Mouse (Mus musculus): ENCODE measurements around the gene Ldlrad3. TPM values are rescaled to one million over a fixed set of nuclear protein-coding genes. Genes with fewer than 3 reads are reported as not detected.

Ldlrad3 gene
- polyA plus RNA-seq, 2 experiments, result 2.1 to 2.9 TPM

DNA sequence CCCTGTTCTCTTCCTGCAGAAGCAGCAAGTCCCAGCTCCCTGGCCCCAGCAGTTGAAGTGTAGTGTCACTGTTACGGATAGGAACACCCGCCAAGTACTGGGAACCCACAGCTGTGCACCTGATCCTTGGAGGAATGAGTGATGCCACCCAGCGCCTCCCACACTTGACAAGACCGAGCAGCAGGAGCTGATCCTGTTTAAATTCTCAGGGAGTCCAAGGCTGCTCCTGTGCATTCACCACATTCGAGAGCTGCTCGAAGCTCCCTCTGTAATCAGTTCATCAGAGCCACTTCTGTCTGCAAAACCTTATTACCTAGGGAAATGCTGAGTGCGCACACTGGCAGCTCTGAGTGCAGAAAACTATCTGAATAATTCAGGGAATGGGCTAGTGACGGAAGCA, 225.5 kb downstream of the Ldlrad3 start:
- ATAC-seq (ENCODE audit: insufficient read depth), result no peak
- Histone ChIP-seq H3K27me3 (ENCODE audit: control insufficient read depth, insufficient read depth, low read length) (no peaks in the 10 kb centered on the region), H3K4me1 (replicated peaks; ENCODE audit: control insufficient read depth in 2 of 2, insufficient read depth in 2 of 2, low read length in 1 of 2) (no peaks in the 10 kb centered on the region), H3K9me3 (ENCODE audit: control insufficient read depth, low read length) (no peaks in the 10 kb centered on the region), H3K9ac (replicated peaks) (no peak overlapping the region), H3K4me3 (ENCODE audit: insufficient read depth in 1 of 2, low read depth in 2 of 2, low read length in 2 of 2) (no peak overlapping the region), H3K36me3 (replicated peaks; ENCODE audit: control insufficient read depth, insufficient read depth, low read depth) (no peaks in the 10 kb centered on the region), H3K4me2 (ENCODE audit: low read depth) (no peak overlapping the region), H3K27ac (no peak overlapping the region)
- no peak for DNase-seq (ENCODE audit: low read depth in 3 of 3, low spot score in 3 of 3)
- no peak for TF ChIP-seq CTCF (IDR thresholded peaks at IDR 0.05; ENCODE audit: low read depth)
- TF ChIP-seq EP300 (IDR thresholded peaks at IDR 0.05; ENCODE audit: low read depth), result no peak
- WGBS (ENCODE audit: insufficient replicate concordance), result 60% methylated on average over 8 of the region's 8 CpGs

DNA sequence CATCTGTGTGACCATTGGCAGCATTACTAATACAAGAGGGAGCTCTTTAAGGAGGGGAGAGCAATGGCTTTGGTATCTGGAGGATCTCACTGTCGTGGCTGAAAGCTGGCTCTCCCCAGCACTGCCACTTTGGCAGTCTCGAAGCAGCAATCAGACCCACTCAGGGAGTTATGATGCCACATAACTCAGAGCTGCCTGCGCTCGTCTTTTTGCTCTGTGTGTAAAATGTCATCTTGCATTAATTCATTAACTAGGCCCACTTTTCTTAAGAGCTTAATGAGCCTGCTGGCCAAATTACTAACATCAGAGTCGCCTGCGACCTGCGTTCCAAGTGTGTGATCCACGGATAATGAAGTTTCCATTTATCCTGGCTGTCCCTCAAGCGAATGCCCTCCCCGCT, 230.1 kb downstream of the Ldlrad3 start:
- no peak overlapping the region for H3K4me3 ChIP-seq (ENCODE audit: insufficient read depth in 1 of 2, low read depth in 2 of 2, low read length in 2 of 2)
- H3K4me2 ChIP-seq (ENCODE audit: low read depth), result no peak overlapping the region
- TF ChIP-seq CTCF (IDR thresholded peaks at IDR 0.05; ENCODE audit: low read depth), result no peak
- no peak for TF ChIP-seq EP300 (IDR thresholded peaks at IDR 0.05; ENCODE audit: low read depth)
- 70% methylated on average over 10 of the region's 10 CpGs for WGBS (ENCODE audit: insufficient replicate concordance)
- no peak for ATAC-seq (ENCODE audit: insufficient read depth)
- H3K27ac ChIP-seq, result no peak overlapping the region
- H3K4me1 ChIP-seq (replicated peaks; ENCODE audit: control insufficient read depth in 2 of 2, insufficient read depth in 2 of 2, low read length in 1 of 2), result no peaks in the 10 kb centered on the region
- no peaks in the 10 kb centered on the region for H3K9me3 ChIP-seq (ENCODE audit: control insufficient read depth, low read length)
- no peak overlapping the region for H3K9ac ChIP-seq (replicated peaks)
- no peaks in the 10 kb centered on the region for H3K36me3 ChIP-seq (replicated peaks; ENCODE audit: control insufficient read depth, insufficient read depth, low read depth)
- no peaks in the 10 kb centered on the region for H3K27me3 ChIP-seq (ENCODE audit: control insufficient read depth, insufficient read depth, low read length)
- DNase-seq (ENCODE audit: low read depth in 3 of 3, low spot score in 3 of 3), result no peak

DNA sequence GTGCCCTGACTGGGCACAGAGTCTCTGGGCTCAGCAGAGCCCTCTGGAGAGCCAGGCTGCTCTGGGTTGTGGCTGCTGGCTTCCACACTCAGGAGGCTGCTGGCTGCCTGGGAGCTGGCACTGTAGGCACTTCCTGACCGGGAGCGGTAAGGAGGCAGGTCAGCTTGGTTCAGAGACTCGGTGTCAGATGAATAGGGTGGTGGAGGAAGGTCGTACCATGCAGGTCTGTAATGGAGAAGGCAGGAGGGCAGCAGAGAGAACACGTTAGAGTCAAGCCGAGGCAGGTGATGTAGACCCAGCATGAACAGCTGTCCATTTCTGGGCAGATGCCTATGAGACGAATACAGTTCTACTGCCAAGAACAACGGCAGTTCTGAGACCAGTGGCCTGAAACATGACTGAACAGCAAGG, 233.2 kb downstream of the Ldlrad3 start:
- no peaks in the 10 kb centered on the region for H3K36me3 ChIP-seq (replicated peaks; ENCODE audit: control insufficient read depth, insufficient read depth, low read depth)
- ATAC-seq (ENCODE audit: insufficient read depth), result no peak
- TF ChIP-seq CTCF (IDR thresholded peaks at IDR 0.05; ENCODE audit: low read depth), result no peak
- H3K9ac ChIP-seq (replicated peaks), result no peak overlapping the region
- 70% methylated on average over 8 of the region's 8 CpGs for WGBS (ENCODE audit: insufficient replicate concordance)
- H3K4me3 ChIP-seq (ENCODE audit: insufficient read depth in 1 of 2, low read depth in 2 of 2, low read length in 2 of 2), result no peak overlapping the region
- H3K27me3 ChIP-seq (ENCODE audit: control insufficient read depth, insufficient read depth, low read length), result no peaks in the 10 kb centered on the region
- no peaks in the 10 kb centered on the region for H3K4me1 ChIP-seq (replicated peaks; ENCODE audit: control insufficient read depth in 2 of 2, insufficient read depth in 2 of 2, low read length in 1 of 2)
- no peak overlapping the region for H3K4me2 ChIP-seq (ENCODE audit: low read depth)
- no peaks in the 10 kb centered on the region for H3K9me3 ChIP-seq (ENCODE audit: control insufficient read depth, low read length)
- no peak for DNase-seq (ENCODE audit: low read depth in 3 of 3, low spot score in 3 of 3)
- no peak overlapping the region for H3K27ac ChIP-seq

DNA sequence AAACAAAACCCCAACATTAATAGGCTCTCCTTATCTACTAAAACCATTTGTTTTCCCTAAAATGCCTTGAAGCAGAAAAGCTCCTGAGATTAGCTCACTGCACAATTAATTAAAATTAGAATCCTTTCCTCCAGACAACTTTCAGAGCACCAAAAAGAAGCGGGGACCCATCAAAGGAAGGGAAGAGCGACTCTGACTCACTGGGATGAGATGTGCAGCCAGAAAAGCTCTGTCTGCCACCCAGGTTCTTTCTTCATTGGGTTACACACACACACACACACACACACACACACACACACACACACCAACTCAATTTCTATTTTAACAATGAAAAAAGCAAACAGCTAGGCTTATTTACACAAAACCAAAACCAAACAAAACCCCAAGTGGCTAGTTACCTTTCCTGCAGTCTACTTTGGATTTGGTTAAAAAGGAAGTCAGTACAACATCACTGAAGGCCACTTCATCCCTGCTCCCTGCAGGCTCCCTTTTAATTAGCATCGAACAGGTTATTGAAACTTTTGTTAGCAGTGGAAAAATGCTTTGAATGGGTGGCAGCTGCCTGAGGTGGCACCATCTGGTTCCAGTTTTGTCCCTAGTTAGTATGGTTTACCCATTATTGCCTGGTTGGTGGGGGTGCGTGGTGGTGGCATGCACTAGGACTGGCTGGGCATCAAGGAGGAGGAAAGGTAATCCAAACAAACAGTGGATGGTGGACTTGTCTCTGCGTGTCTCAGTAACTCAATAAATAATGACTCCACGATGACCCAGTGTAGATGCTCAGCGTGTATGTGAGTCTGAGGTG, 235.3 kb downstream of the Ldlrad3 start:
- H3K4me3 ChIP-seq (ENCODE audit: insufficient read depth in 1 of 2, low read depth in 2 of 2, low read length in 2 of 2), result no peak overlapping the region
- H3K27me3 ChIP-seq (ENCODE audit: control insufficient read depth, insufficient read depth, low read length), result no peaks in the 10 kb centered on the region
- no peak overlapping the region for H3K27ac ChIP-seq
- H3K4me1 ChIP-seq (replicated peaks; ENCODE audit: control insufficient read depth in 2 of 2, insufficient read depth in 2 of 2, low read length in 1 of 2), result no peaks in the 10 kb centered on the region
- ATAC-seq (ENCODE audit: insufficient read depth) (no peak), DNase-seq (ENCODE audit: low read depth in 3 of 3, low spot score in 3 of 3) (no peak)
- H3K36me3 ChIP-seq (replicated peaks; ENCODE audit: control insufficient read depth, insufficient read depth, low read depth), result no peaks in the 10 kb centered on the region
- H3K9ac ChIP-seq (replicated peaks), result no peak overlapping the region
- no peak overlapping the region for H3K4me2 ChIP-seq (ENCODE audit: low read depth)
- WGBS (ENCODE audit: insufficient replicate concordance), result 56% methylated on average over 7 of the region's 7 CpGs
- H3K9me3 ChIP-seq (ENCODE audit: control insufficient read depth, low read length), result no peaks in the 10 kb centered on the region
- TF ChIP-seq CTCF (IDR thresholded peaks at IDR 0.05; ENCODE audit: low read depth) (no peak), EP300 (IDR thresholded peaks at IDR 0.05; ENCODE audit: low read depth) (no peak)

DNA sequence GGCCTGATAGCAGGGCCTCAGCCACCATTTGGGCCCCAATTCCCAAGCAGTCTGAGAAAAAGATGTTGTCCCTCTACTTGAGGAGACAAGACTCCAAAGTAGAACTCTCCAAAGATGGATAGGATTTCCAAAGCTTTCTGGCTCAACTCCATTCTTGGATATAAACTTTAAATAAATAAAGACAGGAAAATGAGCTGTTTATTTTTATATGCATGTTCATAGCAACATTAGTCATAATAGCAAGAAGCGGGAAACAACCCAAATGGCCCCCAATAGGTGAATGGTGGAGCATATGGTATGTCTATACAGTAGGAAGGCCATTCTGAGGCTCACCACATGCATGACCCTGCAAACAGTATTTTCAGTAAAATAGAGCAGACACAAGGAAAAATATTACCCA, 251.2 kb downstream of the Ldlrad3 start:
- Histone ChIP-seq H3K27me3 (ENCODE audit: control insufficient read depth, insufficient read depth, low read length) (no peaks in the 10 kb centered on the region), H3K4me2 (ENCODE audit: low read depth) (no peak overlapping the region), H3K36me3 (replicated peaks; ENCODE audit: control insufficient read depth, insufficient read depth, low read depth) (no peaks in the 10 kb centered on the region), H3K4me1 (replicated peaks; ENCODE audit: control insufficient read depth in 2 of 2, insufficient read depth in 2 of 2, low read length in 1 of 2) (no peaks in the 10 kb centered on the region), H3K27ac (no peak overlapping the region), H3K9me3 (ENCODE audit: control insufficient read depth, low read length) (no peaks in the 10 kb centered on the region), H3K9ac (replicated peaks) (no peak overlapping the region), H3K4me3 (ENCODE audit: insufficient read depth in 1 of 2, low read depth in 2 of 2, low read length in 2 of 2) (no peak overlapping the region)
- ATAC-seq (ENCODE audit: insufficient read depth) (no peak), DNase-seq (ENCODE audit: low read depth in 3 of 3, low spot score in 3 of 3) (no peak)
- 63% methylated on average over 1 of the region's 1 CpGs for WGBS (ENCODE audit: insufficient replicate concordance)
- no peak for TF ChIP-seq EP300 (IDR thresholded peaks at IDR 0.05; ENCODE audit: low read depth)
- no peak for TF ChIP-seq CTCF (IDR thresholded peaks at IDR 0.05; ENCODE audit: low read depth)
